Mouse (Mus musculus): ENCODE results near the gene Frmpd4. TPM values are rescaled to one million over a fixed set of nuclear protein-coding genes. Genes with fewer than 3 reads are reported as not detected.
A peak's percentile ranks its signal among the peaks of the same experiment; 100 is the strongest.

The Frmpd4 gene
- polyA plus RNA-seq, 1 experiment from 2014 or later, result 0.68 TPM

DNA sequence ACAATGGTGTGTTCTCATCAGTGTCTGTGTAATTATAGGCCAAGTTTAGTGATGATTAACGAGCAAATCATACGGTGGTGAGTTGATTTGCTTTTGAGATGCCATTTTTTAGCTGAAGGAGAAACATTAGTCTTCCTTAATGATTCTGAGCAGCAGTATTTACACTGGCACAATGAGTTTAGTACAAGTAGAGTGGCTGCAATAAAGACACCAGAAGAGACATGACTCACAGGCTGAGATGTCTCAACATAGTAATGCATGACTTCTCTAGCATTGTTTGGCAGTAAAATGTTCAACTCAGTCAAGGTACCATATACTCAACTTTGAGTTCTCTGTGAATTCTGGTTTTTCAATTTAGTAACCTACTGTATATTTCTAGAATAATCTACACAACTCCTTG is 1058.6 kb downstream of the Frmpd4 start:
- 77% methylated on average over 2 of the region's 2 CpGs for WGBS
- H3K4me2 ChIP-seq, result no peak overlapping the region
- no peak overlapping the region for H3K4me3 ChIP-seq

DNA sequence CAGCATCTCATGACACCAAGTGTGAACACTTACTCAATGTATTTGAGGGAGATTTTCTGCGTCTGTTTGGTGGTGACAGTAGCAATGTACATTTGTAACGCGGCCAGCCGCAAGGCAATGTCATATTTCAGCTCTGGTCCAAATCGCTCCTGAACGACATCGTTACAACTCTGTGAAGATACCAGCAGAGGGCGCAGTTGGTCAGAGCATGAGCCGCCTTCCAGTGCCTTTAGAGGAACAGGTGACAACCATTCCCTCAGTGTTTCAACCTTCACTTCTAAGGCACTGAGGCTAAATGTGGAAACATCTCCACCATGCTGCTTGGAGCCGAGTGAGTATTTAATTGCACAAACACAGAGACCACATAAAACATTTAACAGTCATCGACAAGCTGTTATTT is 1079.3 kb downstream of the Frmpd4 start:
- Histone ChIP-seq H3K9ac (no peak overlapping the region), H3K36me3 (no peaks in the 10 kb centered on the region), H3K27ac (replicated peaks) (no peak overlapping the region), H3K9me3 (no peaks in the 10 kb centered on the region), H3K4me2 (no peak overlapping the region), H3K4me3 (no peak overlapping the region), H3K27me3 (peaks cover 71% of the 10 kb centered on the region), H3K4me1 (replicated peaks) (no peaks in the 10 kb centered on the region)
- ATAC-seq (ENCODE audit: low read depth), result peak; percentile 56; the same call in 1 of the 2 replicates
- WGBS, result 35% methylated on average over 11 of the region's 11 CpGs

More for the DNA sequence above, 1058.6 kb downstream of the Frmpd4 start:
- ATAC-seq (ENCODE audit: low read depth), result no peak
- peaks cover 52% of the 10 kb centered on the region for H3K27me3 ChIP-seq
- no peak overlapping the region for H3K27ac ChIP-seq (replicated peaks)
- no peaks in the 10 kb centered on the region for H3K4me1 ChIP-seq (replicated peaks)
- no peaks in the 10 kb centered on the region for H3K9me3 ChIP-seq
- H3K36me3 ChIP-seq, result no peaks in the 10 kb centered on the region
- no peak overlapping the region for H3K9ac ChIP-seq

DNA sequence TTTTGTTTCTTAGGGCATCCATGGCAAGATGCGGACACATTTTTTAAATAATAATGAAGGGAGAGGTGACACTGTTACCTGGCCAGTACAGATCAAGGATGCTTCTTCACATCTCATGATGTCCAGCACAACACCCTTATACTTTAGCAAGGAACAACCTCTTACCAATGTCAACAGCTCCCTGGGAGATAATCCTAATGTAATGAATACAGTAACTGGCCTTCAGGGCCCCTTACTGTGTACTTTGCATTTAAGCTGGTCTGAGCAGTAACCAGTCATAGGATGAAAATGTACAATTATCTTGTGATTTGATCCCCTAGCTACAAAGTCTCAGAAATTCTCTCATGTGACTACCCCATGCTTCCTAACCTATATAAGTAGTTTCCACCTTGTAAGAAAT is 1084.8 kb downstream of the Frmpd4 start:
- Histone ChIP-seq H3K9me3 (no peaks in the 10 kb centered on the region), H3K9ac (no peak overlapping the region), H3K4me3 (no peak overlapping the region), H3K36me3 (no peaks in the 10 kb centered on the region), H3K4me1 (replicated peaks) (no peaks in the 10 kb centered on the region), H3K27me3 (peaks cover 72% of the 10 kb centered on the region), H3K4me2 (no peak overlapping the region), H3K27ac (replicated peaks) (no peak overlapping the region)
- WGBS, result 94% methylated on average over 1 of the region's 1 CpGs
- ATAC-seq (ENCODE audit: low read depth), result no peak

DNA sequence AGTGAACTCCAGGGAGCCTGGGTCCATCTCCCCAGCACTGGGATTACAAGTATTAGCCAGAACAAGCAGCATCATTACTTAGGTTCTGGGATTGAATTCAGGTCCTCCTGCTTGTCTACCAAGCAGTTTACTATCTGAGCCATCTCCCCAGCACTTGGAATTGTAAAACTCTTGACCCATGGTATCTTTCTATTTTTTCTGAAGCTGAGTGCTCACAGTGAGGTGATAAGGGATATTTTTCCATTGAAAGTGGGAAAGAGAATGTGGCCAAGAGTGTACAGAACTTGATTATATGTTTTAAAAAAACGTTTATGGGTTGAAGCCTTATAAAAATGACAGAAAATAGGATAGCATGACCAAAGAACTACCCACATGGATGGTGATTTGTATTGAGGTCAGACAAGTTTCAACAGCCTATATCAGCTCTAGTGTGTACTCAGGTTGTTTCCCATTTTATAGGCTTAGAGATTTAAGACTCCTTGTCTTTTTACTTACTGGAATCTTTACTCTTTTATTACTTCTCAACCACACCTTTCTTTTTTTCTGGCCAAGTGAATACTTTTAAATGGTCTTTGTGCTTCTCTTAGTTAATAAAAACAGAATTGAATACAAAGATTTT is 1085.3 kb downstream of the Frmpd4 start:
- 60% methylated on average over 1 of the region's 1 CpGs for WGBS
- no peak overlapping the region for H3K27ac ChIP-seq (replicated peaks)
- no peak for ATAC-seq (ENCODE audit: low read depth)
- no peak overlapping the region for H3K4me3 ChIP-seq
- H3K4me1 ChIP-seq (replicated peaks), result no peaks in the 10 kb centered on the region
- H3K9me3 ChIP-seq, result no peaks in the 10 kb centered on the region
- H3K36me3 ChIP-seq, result no peaks in the 10 kb centered on the region
- no peak overlapping the region for H3K4me2 ChIP-seq
- H3K9ac ChIP-seq, result no peak overlapping the region
- peaks cover 73% of the 10 kb centered on the region for H3K27me3 ChIP-seq

DNA sequence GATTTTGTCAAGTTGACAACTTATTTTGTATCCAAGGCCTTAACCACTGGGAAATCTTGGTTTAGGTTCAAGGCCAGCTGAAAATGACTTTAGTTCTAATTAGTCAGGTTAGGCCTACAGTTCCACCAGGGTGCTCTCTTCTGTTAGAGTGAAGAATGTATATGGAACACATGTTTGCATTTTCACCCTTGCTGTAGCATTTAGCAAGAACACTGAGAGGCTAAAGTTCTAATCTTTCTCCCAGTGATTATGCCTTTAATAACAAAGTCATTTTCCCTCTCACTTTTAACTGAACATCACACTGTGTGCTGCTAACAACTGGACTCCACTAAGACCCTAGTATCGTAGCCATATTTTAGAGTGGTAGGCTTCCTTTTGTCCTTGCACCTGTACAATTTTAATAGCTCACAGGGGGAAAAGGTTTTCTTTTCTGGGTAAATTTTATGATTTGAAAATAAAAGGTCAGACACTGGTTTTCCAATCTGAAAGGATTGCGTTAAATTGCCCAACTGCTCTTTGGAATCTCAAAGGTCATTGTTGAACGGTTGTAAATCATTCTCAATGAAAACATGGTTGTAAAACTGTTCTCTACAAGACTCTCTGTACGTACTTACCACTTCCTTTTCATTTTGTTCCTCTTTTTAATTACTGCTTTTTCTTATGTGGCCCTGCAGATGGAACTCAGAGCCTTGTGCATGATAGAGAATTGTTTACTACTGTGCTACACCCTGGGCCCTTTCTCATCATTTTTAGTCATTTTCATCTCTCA is 1093.4 kb downstream of the Frmpd4 start:
- Histone ChIP-seq H3K36me3 (no peaks in the 10 kb centered on the region), H3K27me3 (peaks cover 43% of the 10 kb centered on the region), H3K9me3 (no peaks in the 10 kb centered on the region), H3K4me2 (no peak overlapping the region), H3K4me3 (no peak overlapping the region), H3K4me1 (replicated peaks) (no peaks in the 10 kb centered on the region), H3K27ac (replicated peaks) (no peak overlapping the region), H3K9ac (no peak overlapping the region)
- WGBS, result 36% methylated on average over 4 of the region's 4 CpGs
- ATAC-seq (ENCODE audit: low read depth), result no peak

DNA sequence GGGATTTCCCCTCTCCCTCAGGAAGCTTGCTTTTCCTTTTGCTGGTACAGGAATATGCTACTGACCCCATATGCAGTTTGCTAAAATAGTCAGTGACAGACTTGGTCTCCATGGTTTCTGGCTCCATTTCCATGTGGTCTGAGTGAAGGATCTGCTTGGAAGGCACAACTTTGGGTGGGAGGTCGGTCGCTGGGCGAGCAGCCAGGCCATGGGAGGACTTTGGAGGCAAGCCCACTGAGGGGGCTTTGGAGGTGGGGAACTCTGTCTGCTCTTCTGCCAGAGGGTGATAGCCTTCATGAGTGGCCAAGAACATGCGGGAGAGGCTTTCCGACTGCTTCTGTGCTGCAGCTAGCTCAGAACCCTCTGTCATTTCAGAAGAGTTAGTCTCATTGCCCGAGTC is 1099.4 kb downstream of the Frmpd4 start:
- H3K4me1 ChIP-seq (replicated peaks), result no peaks in the 10 kb centered on the region
- H3K9ac ChIP-seq, result no peak overlapping the region
- ATAC-seq (ENCODE audit: low read depth), result no peak
- H3K27me3 ChIP-seq, result peaks cover 28% of the 10 kb centered on the region
- no peak overlapping the region for H3K27ac ChIP-seq (replicated peaks)
- no peak overlapping the region for H3K4me2 ChIP-seq
- no peaks in the 10 kb centered on the region for H3K36me3 ChIP-seq
- WGBS, result 93% methylated on average over 6 of the region's 6 CpGs
- H3K4me3 ChIP-seq, result no peak overlapping the region
- H3K9me3 ChIP-seq, result no peaks in the 10 kb centered on the region

DNA sequence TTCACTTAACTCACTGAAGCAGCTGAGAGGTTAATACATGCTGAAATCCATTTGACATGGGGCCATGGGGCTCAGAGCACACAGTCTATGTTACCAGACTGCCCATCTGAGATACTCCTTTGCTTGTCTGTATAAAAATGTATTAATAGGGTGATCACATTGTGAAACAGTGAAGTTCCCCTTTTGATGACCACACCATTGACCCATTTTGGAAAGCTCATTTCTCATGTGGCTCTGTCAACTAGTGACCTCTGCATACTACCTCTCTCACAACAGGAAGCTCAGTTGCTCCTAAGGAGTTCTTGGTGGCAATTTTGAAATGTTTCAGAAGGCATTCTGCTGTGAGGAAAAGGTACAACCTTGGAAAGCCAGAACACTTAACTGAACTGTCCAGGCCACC is 1142.1 kb downstream of the Frmpd4 start:
- no peak for ATAC-seq (ENCODE audit: low read depth)
- H3K4me2 ChIP-seq, result no peak overlapping the region
- no peaks in the 10 kb centered on the region for H3K4me1 ChIP-seq (replicated peaks)

DNA sequence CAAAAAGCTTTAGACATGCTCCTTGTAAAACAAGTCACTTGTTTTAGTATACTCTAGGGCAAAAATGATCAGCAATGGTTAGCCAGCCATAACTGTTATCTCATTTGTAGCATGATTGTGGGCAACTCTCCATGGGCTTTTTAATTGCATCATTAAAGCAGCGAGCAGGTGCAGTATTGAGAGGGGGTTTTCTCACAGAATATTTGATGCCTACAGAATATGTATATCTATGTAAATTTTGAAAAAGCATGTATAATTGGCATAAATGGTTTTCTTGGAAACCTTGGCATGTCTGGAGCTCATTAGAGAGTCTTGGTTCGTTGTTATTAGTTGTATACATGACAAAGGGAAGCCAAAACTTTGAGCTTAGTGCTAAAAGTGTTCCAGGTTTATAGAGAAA is 1143.1 kb downstream of the Frmpd4 start:
- Histone ChIP-seq H3K4me1 (replicated peaks) (no peaks in the 10 kb centered on the region), H3K36me3 (no peaks in the 10 kb centered on the region), H3K4me3 (no peak overlapping the region), H3K9ac (no peak overlapping the region), H3K27me3 (peaks cover 17% of the 10 kb centered on the region), H3K27ac (replicated peaks) (no peak overlapping the region), H3K9me3 (no peaks in the 10 kb centered on the region), H3K4me2 (no peak overlapping the region)
- no peak for ATAC-seq (ENCODE audit: low read depth)
- WGBS, result 56% methylated on average over 2 of the region's 2 CpGs

More for the DNA sequence above, 1142.1 kb downstream of the Frmpd4 start:
- H3K9me3 ChIP-seq, result no peaks in the 10 kb centered on the region
- no peak overlapping the region for H3K4me3 ChIP-seq
- no peak overlapping the region for H3K9ac ChIP-seq
- H3K27me3 ChIP-seq, result peaks cover 17% of the 10 kb centered on the region
- no peak overlapping the region for H3K27ac ChIP-seq (replicated peaks)
- H3K36me3 ChIP-seq, result no peaks in the 10 kb centered on the region

Other genes starting within 250 kb of the Frmpd4 start
- 19.9 and 23.0 TPM in 2 replicates for gene Msl3, start 96.7 kb upstream of the Frmpd4 start, polyA plus RNA-seq (2015; fragmentation: Nextera tagmentation; extraction: Ambion mirVana)
- gene Arhgap6, start 217.9 kb upstream of the Frmpd4 start, polyA plus RNA-seq (2015; fragmentation: Nextera tagmentation; extraction: Ambion mirVana), result 1.4 and 1.7 TPM in 2 replicates